Mouse (Mus musculus): ENCODE results near the gene Sap18b. TPM values are rescaled to one million over a fixed set of nuclear protein-coding genes. Genes with fewer than 3 reads are reported as not detected.
"Not testable (repeated sequence)": the region's sequence is repeated elsewhere in the genome, so short reads cannot be mapped to it uniquely, and the experiment has no call there.

Gene Sap18b
- polyA plus RNA-seq, 1 experiment from 2014 or later: 323 TPM

DNA sequence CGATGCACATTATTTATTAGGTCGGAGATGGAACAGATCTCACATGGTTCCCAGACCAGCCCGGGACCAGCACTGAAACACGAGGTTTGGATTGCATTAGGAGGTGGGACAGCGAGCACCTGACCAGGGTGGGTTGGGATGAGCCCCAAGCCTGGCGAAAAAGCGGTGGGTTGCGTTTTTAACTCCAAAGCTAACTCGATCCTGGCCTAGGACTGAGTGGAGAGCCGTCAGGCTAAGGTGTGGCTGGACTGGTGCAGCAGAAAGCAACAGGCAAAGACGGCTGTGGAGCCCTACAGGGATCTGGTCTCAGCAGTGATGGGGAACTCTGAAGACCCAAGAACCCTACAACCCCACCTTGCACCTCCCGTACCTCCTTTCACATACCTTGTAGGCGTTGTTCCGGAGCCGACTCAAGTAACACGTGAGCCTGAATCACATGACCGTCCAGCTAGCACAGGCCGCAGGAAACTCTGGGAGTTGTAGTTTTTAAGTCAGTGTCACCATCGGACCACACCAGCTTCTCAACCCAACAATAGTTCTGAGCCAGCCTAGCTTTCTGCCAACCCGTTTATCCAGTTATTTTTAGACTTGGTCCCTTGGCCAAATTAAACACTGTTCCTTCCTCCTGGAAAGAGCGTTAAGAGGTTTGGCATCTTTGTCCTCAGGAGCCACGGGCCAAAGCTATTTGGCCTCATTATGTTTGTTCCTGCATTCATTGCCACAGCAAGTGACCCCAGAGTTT is 28.1 kb downstream of the Sap18b start, which contains the start of gene Slc38a7:
Gene Slc38a7 (minus strand): TSS at position 438 of the 742 bp plus-strand sequence.
- H3K4me1 ChIP-seq (replicated peaks; ENCODE audit: control insufficient read depth, insufficient read depth, low read length): peaks cover 7% of the 10 kb centered on the region; the same call in 1 of the 2 replicates
- H3K36me3 ChIP-seq (ENCODE audit: control insufficient read depth, insufficient read depth): peaks cover 8% of the 10 kb centered on the region; the same call in 1 of the 2 replicates
- H3K27ac ChIP-seq (ENCODE audit: low read depth, low read length): peak within 1 kb of the TSS; percentile 51
- H3K27me3 ChIP-seq (replicated peaks; ENCODE audit: control insufficient read depth, insufficient read depth, low read length): no peaks in the 10 kb centered on the region
- no peaks in the 10 kb centered on the region for H3K9me3 ChIP-seq (ENCODE audit: control insufficient read depth)
- 14% methylated on average over 22 of the region's 22 CpGs for WGBS
- peak within 1 kb of the TSS; percentile 58 for H3K9ac ChIP-seq (ENCODE audit: low read depth, low read length)
- TF ChIP-seq CTCF (IDR thresholded peaks at IDR 0.05; ENCODE audit: low read depth): no peak
- peak within 1 kb of the TSS; percentile 58 for H3K4me3 ChIP-seq (ENCODE audit: low read depth, low read length)
- ATAC-seq: peak; percentile 83
- H3K4me2 ChIP-seq (replicated peaks; ENCODE audit: low read depth): peak within 1 kb of the TSS; percentile 68

DNA sequence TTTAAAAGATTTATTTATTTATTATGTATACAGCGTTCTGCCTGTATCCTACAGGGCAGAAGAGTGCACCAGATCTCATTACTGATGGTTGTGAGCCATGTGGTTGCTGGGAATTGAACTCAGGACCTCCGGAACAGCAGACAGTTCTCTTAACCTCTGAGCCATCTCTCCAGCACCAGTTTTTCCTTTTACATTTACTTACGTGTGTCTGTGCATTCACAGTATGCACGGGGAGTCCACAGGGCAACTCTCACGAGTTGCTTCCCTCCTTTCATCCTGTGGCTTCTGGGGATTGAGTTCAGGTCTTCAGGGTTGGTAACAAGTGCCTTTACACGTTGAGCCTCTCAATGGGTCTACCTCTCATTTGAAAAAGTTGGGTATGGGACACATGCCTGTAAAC is 29.0 kb downstream of the Sap18b start:
- Histone ChIP-seq H3K36me3 (ENCODE audit: control insufficient read depth, insufficient read depth) (peaks cover 3% of the 10 kb centered on the region; the same call in 1 of the 2 replicates), H3K9ac (ENCODE audit: low read depth, low read length) (no peak overlapping the region), H3K27ac (ENCODE audit: low read depth, low read length) (no peak overlapping the region), H3K9me3 (ENCODE audit: control insufficient read depth) (no peaks in the 10 kb centered on the region), H3K4me1 (replicated peaks; ENCODE audit: control insufficient read depth, insufficient read depth, low read length) (peaks cover 7% of the 10 kb centered on the region; the same call in 1 of the 2 replicates), H3K27me3 (replicated peaks; ENCODE audit: control insufficient read depth, insufficient read depth, low read length) (no peaks in the 10 kb centered on the region), H3K4me3 (ENCODE audit: low read depth, low read length) (no peak overlapping the region), H3K4me2 (replicated peaks; ENCODE audit: low read depth) (no peak overlapping the region)
- no peak for TF ChIP-seq CTCF (IDR thresholded peaks at IDR 0.05; ENCODE audit: low read depth)
- no peak for ATAC-seq
- 79% methylated on average over 6 of the region's 6 CpGs for WGBS

DNA sequence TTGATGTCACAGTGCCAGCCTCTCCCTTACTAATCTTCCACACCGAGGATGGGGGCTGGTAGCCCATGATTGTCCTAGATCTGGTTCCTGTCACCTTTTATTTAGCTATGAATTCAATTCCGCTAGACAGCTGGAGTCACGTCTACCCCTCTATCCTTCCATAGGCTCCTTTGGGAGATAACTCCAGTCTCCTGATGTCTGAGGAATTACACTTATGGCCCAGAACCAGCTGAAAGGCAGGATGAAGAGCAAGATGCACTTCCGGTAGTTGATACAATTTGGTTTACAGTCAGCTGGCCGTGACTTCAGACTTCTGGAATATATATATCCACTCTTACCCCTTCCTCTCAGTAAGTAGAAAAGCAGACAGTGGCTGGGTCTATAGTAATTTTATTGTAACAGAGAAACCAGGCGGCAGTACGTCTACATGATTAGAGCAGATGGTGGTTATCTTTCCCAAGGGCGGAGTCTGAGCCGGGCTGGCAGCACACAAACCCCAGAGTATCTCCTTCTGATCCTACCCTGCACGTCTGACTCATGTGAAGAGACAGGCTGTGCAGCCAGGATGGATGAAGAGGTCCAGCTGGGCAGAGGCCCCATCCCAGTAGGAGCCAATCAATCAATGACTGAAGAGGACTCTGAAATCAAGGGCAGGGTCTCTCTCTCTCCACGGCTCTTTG is 38.8 kb downstream of the Sap18b start:
- not testable (repeated sequence) for H3K4me3 ChIP-seq (ENCODE audit: low read depth, low read length); H3K9ac ChIP-seq (ENCODE audit: low read depth, low read length); H3K27me3 ChIP-seq (replicated peaks; ENCODE audit: control insufficient read depth, insufficient read depth, low read length); H3K4me2 ChIP-seq (replicated peaks; ENCODE audit: low read depth); H3K9me3 ChIP-seq (ENCODE audit: control insufficient read depth); H3K4me1 ChIP-seq (replicated peaks; ENCODE audit: control insufficient read depth, insufficient read depth, low read length); H3K27ac ChIP-seq (ENCODE audit: low read depth, low read length); ATAC-seq
- H3K36me3 ChIP-seq (ENCODE audit: control insufficient read depth, insufficient read depth): peaks cover 47% of the 10 kb centered on the region
- 66% methylated on average over 10 of the region's 11 CpGs for WGBS

DNA sequence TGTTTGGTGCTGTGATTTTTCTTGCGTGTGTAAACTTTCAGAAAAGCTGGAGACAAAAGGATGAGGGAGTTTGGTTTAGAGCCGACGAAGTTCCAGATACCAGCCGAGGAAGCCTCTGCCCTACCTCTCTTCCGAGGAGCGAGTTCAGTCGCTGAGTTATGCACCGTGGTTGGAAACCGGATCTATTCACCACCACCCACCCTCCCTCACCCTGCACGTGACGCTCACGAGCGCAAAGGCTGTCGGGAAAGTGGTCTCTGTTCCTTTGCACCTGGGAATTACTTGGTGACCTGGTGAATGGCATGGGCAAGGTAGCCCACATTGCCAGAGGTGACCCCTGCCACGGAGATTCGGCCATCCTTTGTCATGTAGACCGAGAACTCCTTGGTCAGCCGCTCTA is 39.7 kb downstream of the Sap18b start:
- not testable (repeated sequence) for H3K4me1 ChIP-seq (replicated peaks; ENCODE audit: control insufficient read depth, insufficient read depth, low read length); H3K4me2 ChIP-seq (replicated peaks; ENCODE audit: low read depth); H3K9ac ChIP-seq (ENCODE audit: low read depth, low read length); H3K27ac ChIP-seq (ENCODE audit: low read depth, low read length); H3K9me3 ChIP-seq (ENCODE audit: control insufficient read depth); ATAC-seq; H3K27me3 ChIP-seq (replicated peaks; ENCODE audit: control insufficient read depth, insufficient read depth, low read length); H3K4me3 ChIP-seq (ENCODE audit: low read depth, low read length)
- peaks cover 56% of the 10 kb centered on the region for H3K36me3 ChIP-seq (ENCODE audit: control insufficient read depth, insufficient read depth)
- WGBS: 96% methylated on average over 17 of the region's 18 CpGs

DNA sequence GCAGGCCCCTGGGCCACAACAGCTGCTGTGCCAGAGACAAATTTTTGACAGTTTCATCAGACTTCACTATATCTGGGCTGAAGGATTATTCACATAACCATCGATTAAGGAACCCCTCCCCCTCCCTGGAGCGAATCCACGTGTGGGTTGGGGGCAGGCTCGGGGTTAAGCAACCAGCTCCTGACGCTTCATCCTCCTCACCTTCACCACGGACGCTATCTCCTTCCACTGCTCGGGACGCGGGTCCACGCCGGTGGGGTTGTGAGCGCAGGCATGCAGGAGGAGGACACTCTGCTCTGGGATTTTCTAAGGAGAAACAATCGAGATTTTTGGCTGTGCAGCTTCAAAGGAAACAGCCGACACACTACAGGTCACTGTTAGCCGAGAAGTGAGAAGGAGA is 46.5 kb downstream of the Sap18b start:
- H3K9me3 ChIP-seq (ENCODE audit: control insufficient read depth): no peaks in the 10 kb centered on the region
- H3K4me3 ChIP-seq (ENCODE audit: low read depth, low read length): no peak overlapping the region
- no peak overlapping the region for H3K4me2 ChIP-seq (replicated peaks; ENCODE audit: low read depth)
- no peaks in the 10 kb centered on the region for H3K4me1 ChIP-seq (replicated peaks; ENCODE audit: control insufficient read depth, insufficient read depth, low read length)
- 92% methylated on average over 16 of the region's 16 CpGs for WGBS
- no peak overlapping the region for H3K27ac ChIP-seq (ENCODE audit: low read depth, low read length)
- no peak for TF ChIP-seq CTCF (IDR thresholded peaks at IDR 0.05; ENCODE audit: low read depth)
- no peak overlapping the region for H3K9ac ChIP-seq (ENCODE audit: low read depth, low read length)
- no peak for ATAC-seq
- H3K27me3 ChIP-seq (replicated peaks; ENCODE audit: control insufficient read depth, insufficient read depth, low read length): no peaks in the 10 kb centered on the region
- peaks cover 91% of the 10 kb centered on the region for H3K36me3 ChIP-seq (ENCODE audit: control insufficient read depth, insufficient read depth)

DNA sequence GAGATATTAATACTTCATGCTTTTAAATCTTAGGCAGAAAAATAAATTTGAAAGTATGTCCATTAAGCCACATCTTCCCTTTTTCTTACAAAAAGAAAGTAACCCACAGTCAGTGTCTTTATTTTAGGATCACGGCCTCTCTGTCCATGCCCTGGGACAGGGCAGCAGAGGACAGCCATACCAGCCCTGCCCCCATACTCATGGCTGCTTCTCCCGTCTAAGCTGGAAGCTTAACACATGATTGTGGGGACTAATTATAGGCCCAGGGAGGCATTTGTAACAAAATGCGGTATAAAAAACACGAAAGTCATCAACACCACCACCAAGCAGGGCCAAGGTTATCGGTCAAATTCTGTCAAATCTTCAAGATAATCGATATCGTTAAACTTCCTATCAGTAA is 50.1 kb downstream of the Sap18b start:
- WGBS: 94% methylated on average over 7 of the region's 7 CpGs
- H3K27ac ChIP-seq (ENCODE audit: low read depth, low read length): no peak overlapping the region
- no peak overlapping the region for H3K9ac ChIP-seq (ENCODE audit: low read depth, low read length)
- H3K4me2 ChIP-seq (replicated peaks; ENCODE audit: low read depth): no peak overlapping the region
- H3K4me3 ChIP-seq (ENCODE audit: low read depth, low read length): no peak overlapping the region
- ATAC-seq: no peak
- H3K9me3 ChIP-seq (ENCODE audit: control insufficient read depth): no peaks in the 10 kb centered on the region
- no peaks in the 10 kb centered on the region for H3K27me3 ChIP-seq (replicated peaks; ENCODE audit: control insufficient read depth, insufficient read depth, low read length)
- H3K36me3 ChIP-seq (ENCODE audit: control insufficient read depth, insufficient read depth): peaks cover 60% of the 10 kb centered on the region
- no peaks in the 10 kb centered on the region for H3K4me1 ChIP-seq (replicated peaks; ENCODE audit: control insufficient read depth, insufficient read depth, low read length)
- no peak for TF ChIP-seq CTCF (IDR thresholded peaks at IDR 0.05; ENCODE audit: low read depth)

Other genes with a start within 250 kb of the Sap18b start
- not detected in 2 replicates for gene Prss54, start 249.0 kb upstream of the Sap18b start, polyA plus RNA-seq (2015; fragmentation: Nextera tagmentation; extraction: Ambion mirVana)
- gene Gins3, start 191.9 kb upstream of the Sap18b start, polyA plus RNA-seq (2015; fragmentation: Nextera tagmentation; extraction: Ambion mirVana): 3.6 and 4.3 TPM in 2 replicates
- 11.5 and 13.1 TPM in 2 replicates for gene Ndrg4, start 148.4 kb upstream of the Sap18b start, polyA plus RNA-seq (2015; fragmentation: Nextera tagmentation; extraction: Ambion mirVana)
- 8.2 and 9.3 TPM in 2 replicates for gene Setd6, start 109.5 kb upstream of the Sap18b start, polyA plus RNA-seq (2015; fragmentation: Nextera tagmentation; extraction: Ambion mirVana)
- gene Cnot1, start 17.9 kb upstream of the Sap18b start, polyA plus RNA-seq (2015; fragmentation: Nextera tagmentation; extraction: Ambion mirVana): 18.2 and 19.0 TPM in 2 replicates
- gene Slc38a7, start 28.2 kb downstream of the Sap18b start, polyA plus RNA-seq (2015; fragmentation: Nextera tagmentation; extraction: Ambion mirVana): 39.9 and 41.7 TPM in 2 replicates
- gene Got2, start 63.2 kb downstream of the Sap18b start, polyA plus RNA-seq (2015; fragmentation: Nextera tagmentation; extraction: Ambion mirVana): 122 and 124 TPM in 2 replicates

Measured in intestine, postnatal 0 days (tissue).